Mouse (Mus musculus) cerebellum, adult 11-12 months (tissue): ENCODE data around the gene Sbds.
A peak's percentile ranks its signal among the peaks of the same experiment; 100 is the strongest.

Experiments
- DNase-seq: peaks from one replicate; pipeline ENCODE4 v3.0.0; 2022

The Sbds gene

GRCm38 (mm10) chr5:130255799-130256525 lies 632 bp upstream of the Sbds start:
- DNase-seq: peak; percentile 55

- DNase-seq: no peak
Observed at GRCm38 (mm10) chr5:130254164-130255016, 940 bp downstream of the Sbds start.

- DNase-seq: no peak
Observed at GRCm38 (mm10) chr5:130247823-130248222, 7.5 kb downstream of the Sbds start.

GRCm38 (mm10) chr5:130241426-130241825 lies 13.9 kb downstream of the Sbds start:
- no peak for DNase-seq

- no peak for DNase-seq
Observed at GRCm38 (mm10) chr5:130239856-130240255, 15.5 kb downstream of the Sbds start.

GRCm38 (mm10) chr5:130239236-130239635 lies 16.1 kb downstream of the Sbds start:
- DNase-seq: no peak

GRCm38 (mm10) chr5:130236302-130236701 lies 19.0 kb downstream of the Sbds start:
- no peak for DNase-seq

GRCm38 (mm10) chr5:130228120-130228519 lies 27.2 kb downstream of the Sbds start:
- no peak for DNase-seq

- DNase-seq: no peak
Observed at GRCm38 (mm10) chr5:130226790-130227189, 28.5 kb downstream of the Sbds start.

- DNase-seq: peak; percentile 92
Observed at GRCm38 (mm10) chr5:130222146-130223004, 33.0 kb downstream of the Sbds start.

GRCm38 (mm10) chr5:130221760-130222145 lies 33.6 kb downstream of the Sbds start:
- no peak for DNase-seq

GRCm38 (mm10) chr5:130221316-130221715 lies 34.0 kb downstream of the Sbds start:
- no peak for DNase-seq

- DNase-seq: no peak
Observed at GRCm38 (mm10) chr5:130218336-130218735, 37.0 kb downstream of the Sbds start.

- no peak for DNase-seq
Observed at GRCm38 (mm10) chr5:130217406-130217805, 37.9 kb downstream of the Sbds start.

GRCm38 (mm10) chr5:130216781-130217180 lies 38.5 kb downstream of the Sbds start, which contains the start of gene Tmem248:
Tmem248 (plus strand) TSS chr5:130217081.
- DNase-seq: no peak

GRCm38 (mm10) chr5:130212956-130213355 lies 42.4 kb downstream of the Sbds start:
- no peak for DNase-seq

GRCm38 (mm10) chr5:130207299-130207698 lies 48.0 kb downstream of the Sbds start:
- no peak for DNase-seq

GRCm38 (mm10) chr5:130205441-130206023 lies 49.8 kb downstream of the Sbds start:
- DNase-seq: no peak

- DNase-seq: no peak
Observed at GRCm38 (mm10) chr5:130204560-130204959, 50.8 kb downstream of the Sbds start.

- no peak for DNase-seq
Observed at GRCm38 (mm10) chr5:130203948-130204347, 51.4 kb downstream of the Sbds start.

GRCm38 (mm10) chr5:130200233-130201029 lies 54.9 kb downstream of the Sbds start:
- no peak for DNase-seq

- DNase-seq: no peak
Observed at GRCm38 (mm10) chr5:130197981-130198380, 57.3 kb downstream of the Sbds start.
